Mouse (Mus musculus) layer of hippocampus, adult 11-12 months (tissue): ENCODE measurements around the gene Sned1.
"Not testable (repeated sequence)": the region's sequence is repeated elsewhere in the genome, so short reads cannot be mapped to it uniquely, and the experiment has no call there.

Source experiments
- DNase-seq: peaks from one replicate; pipeline ENCODE4 v3.0.0; 2022; ENCODE audit warnings: low spot score

The Sned1 gene

GRCm38 (mm10) chr1:93235576-93236544 is at the start of gene Sned1:
Gene Sned1, plus strand, starts transcription at chr1:93235841.
- DNase-seq: peak; percentile 78

GRCm38 (mm10) chr1:93190726-93191305 is 44.8 kb upstream of the Sned1 start:
- no peak for DNase-seq

GRCm38 (mm10) chr1:93194961-93195360 is 40.7 kb upstream of the Sned1 start:
- no peak for DNase-seq

GRCm38 (mm10) chr1:93197454-93197853 is 38.2 kb upstream of the Sned1 start:
- not testable (repeated sequence) for DNase-seq

- DNase-seq: no peak
Measured at GRCm38 (mm10) chr1:93197916-93198315, 37.7 kb upstream of the Sned1 start.

DNA sequence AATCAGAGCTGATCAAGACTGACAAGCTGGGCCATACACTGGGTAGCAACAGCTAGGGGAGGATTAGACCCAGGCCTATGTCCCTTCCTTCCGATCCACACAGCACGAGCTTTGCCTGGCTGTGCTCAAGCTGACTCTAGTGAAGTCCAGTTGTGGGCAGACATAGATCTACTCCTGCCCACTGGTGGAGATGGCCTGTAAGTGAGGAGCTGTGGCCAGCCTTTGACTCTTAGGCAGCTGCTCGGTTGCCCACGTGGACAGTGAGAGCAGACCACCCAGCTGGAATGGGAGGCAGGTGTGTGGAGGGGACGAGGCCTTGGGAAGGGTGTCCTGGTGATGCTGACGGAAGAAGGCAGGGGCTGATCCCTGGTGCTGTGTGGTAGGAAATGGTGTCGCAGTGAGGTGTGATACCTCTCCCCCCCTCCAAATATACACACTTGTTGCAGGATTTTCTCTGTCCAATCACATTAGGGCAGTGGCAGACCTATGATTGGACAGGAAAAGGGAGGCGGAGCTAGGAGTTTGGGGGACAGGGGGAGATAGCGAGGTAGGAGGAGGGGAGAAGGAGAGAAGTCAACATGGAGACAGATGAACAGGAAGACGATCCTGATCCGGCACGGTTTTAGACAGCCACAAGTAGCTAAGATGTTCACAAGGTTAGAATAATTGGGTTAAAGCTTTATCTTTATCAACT is 29.2 kb upstream of the Sned1 start:
- peak; percentile 26 for DNase-seq

DNA sequence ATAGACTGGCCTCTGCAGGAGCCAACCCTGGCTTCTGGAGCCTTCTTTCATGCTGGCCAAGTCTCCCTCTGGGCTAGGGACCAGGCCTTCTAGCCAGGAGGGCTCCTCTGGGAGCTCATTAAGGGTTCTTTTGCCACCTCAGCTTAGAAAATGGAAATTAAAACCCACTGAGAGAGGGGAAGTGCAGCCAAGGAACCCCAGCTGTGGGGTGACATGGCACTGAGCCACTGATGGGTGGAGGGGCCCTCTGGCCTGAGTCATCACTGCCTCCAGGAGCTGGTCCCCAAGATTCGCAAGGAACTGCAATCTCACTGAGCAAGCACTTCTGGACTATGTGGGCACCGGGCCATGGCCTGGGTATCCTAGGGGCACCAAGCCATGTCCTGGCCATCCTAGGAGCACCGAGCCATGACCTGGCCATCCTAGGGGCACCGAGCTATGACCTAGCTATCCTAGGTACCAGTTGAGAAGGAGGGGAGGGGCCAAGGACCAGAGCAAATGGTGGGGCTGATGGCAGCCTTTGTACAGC is 28.0 kb upstream of the Sned1 start:
- DNase-seq: peak; percentile 29

DNA sequence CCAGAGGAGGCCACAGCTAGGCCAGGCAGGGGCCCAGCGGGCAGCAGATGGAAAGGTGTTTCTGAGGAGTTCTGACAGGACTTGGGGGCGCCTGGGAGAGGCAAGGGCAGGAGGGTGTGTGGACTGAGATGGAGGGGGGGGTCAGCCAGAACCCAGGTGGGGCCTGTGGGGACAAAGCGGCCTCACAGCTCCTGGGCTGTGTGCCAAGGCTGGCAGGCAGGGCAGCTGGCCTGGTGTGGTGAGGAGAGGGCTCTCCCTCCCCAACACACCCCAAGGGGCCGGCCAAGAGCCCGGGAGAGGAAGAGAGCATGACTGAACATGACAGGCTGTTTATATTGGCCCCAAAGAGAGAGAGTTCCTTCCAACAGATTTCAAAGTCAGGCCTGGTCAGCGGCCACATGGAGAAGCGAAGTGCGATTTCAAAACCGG is 25.4 kb upstream of the Sned1 start:
- peak; percentile 68 for DNase-seq

- DNase-seq: no peak
Measured at GRCm38 (mm10) chr1:93211019-93211418, 24.6 kb upstream of the Sned1 start.

DNA sequence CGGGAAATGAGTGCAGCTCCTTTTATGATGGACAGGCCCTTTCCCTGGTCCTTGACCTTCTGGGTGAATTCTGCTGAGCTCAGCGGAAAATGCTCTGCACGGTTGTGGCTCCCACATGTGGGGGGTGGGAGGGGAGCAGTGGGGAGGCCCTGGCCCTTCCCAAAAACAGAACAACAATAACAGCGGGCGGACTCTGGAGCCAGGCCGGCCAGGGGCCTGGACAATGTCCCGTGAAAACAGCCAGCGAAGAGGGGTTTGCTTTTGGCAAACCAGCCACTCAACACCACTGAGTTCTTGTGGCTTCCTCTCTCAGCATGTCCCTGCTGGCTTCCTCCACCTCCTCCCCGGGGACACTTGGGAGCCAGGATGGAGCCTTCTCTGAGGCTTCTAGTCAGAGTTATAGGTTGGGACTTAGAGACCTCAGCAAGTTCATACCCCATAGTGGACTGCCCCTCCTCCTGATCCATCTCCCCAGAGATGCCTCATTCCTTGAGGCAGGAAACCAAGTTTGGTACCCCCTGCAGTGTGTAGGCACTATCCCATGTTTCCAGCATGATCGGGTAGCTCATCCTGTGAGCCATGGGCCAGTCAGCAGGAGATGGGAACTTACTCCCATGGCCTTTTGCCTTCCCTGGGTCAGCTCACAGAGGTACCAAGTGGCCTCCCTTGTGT is 24.0 kb upstream of the Sned1 start:
- no peak for DNase-seq

- DNase-seq: no peak
Measured at GRCm38 (mm10) chr1:93212441-93212840, 23.2 kb upstream of the Sned1 start.

GRCm38 (mm10) chr1:93214612-93215011 is 21.0 kb upstream of the Sned1 start:
- no peak for DNase-seq

- DNase-seq: no peak
Measured at GRCm38 (mm10) chr1:93216839-93217497, 18.7 kb upstream of the Sned1 start.

DNA sequence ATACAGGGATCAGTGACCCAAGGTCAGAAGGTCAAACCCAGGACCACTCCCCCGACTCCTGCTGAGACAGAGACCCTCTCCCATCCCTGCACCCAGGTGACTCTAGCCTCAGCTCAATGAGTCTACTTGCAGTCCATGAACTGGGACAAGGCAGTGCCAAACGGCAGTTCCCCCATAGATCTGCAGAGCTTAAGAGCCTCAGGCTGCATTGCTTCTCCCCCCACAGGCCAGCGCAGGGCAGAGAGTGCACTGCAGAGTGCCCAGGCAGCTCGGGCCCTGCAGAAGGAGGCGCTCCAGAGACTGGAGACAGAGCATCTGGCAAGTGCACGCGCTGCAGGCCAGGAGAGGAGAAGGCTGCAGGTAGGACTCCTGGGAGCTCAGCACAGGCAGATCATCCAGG is 18.1 kb upstream of the Sned1 start:
- DNase-seq: no peak

- DNase-seq: no peak
Measured at GRCm38 (mm10) chr1:93220776-93221175, 14.9 kb upstream of the Sned1 start.

- DNase-seq: no peak
Measured at GRCm38 (mm10) chr1:93223972-93224371, 11.7 kb upstream of the Sned1 start.

- no peak for DNase-seq
Measured at GRCm38 (mm10) chr1:93225226-93225625, 10.4 kb upstream of the Sned1 start.

GRCm38 (mm10) chr1:93225731-93226520 is 9.7 kb upstream of the Sned1 start:
- no peak for DNase-seq

- DNase-seq: peak; percentile 34
Measured at GRCm38 (mm10) chr1:93227303-93227975, 8.2 kb upstream of the Sned1 start.

DNA sequence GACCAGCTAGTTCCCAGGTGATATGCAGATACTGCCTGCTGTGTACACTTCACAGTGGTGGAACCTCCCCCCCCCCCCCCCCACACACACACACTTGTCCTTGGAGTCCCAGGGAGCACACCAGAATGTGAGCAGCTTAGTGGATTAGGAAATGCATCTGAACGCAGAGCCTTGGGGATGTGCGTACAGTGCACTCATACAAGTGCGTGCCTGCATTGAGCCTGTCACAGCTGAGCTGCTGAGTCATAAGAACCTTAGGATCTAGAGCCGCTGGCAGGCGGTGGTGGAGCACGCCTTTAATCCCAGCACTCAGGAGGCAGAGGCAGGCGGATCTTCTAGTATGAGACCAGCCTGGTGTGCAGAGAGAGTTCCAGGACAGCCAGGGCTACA is 7.7 kb upstream of the Sned1 start:
- DNase-seq: no peak
